Mouse (Mus musculus) spleen, postnatal 14 days (tissue): ENCODE data around the gene Zfyve28.
A peak's percentile ranks its signal among the peaks of the same experiment; 100 is the strongest.

Source experiments
- DNase-seq, 2 experiments: peaks; one replicate each; pipeline ENCODE4 v3.0.0; 2021 to 2022; ENCODE audit warnings: low spot score in 2 of 2

Zfyve28 gene

DNA sequence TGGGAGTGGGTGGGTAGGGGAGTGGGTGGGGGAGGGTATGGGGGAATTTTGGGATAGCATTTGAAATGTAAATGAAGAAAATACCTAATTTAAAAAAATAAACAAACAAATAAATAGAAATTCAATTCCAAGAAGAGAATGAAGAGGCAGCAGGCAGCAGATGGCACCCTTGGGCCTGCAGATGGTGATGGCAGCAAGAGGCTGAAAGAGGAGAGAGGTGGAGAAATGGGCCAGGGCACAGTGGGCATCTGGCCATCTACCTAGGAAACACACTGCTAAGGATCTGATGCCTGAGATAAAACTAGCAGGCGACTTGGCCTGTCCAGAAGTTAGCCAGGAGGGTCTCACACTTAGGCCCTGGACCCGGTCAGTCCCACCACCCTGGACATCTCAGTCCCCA is 83.3 kb downstream of the Zfyve28 start:
- DNase-seq = no peak

DNA sequence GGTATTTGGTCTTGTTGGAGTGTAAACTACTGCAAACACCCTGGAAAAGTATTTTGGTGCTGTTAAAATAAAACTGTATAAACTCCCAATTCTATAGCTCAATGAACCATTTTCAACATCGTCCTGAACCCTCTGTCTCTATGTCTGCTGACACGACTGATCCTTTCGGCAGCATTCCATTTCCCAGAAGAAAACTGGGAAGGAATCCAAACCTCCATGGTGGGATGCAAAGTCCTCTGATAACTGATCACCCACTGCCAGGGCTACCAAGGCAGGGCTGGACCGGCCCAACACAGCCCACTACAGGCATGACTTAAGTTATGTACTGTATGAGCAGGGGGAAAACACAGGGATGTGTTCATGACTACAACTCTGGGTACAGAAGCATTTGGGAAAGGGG is 86.2 kb downstream of the Zfyve28 start:
- DNase-seq = no peak

DNA sequence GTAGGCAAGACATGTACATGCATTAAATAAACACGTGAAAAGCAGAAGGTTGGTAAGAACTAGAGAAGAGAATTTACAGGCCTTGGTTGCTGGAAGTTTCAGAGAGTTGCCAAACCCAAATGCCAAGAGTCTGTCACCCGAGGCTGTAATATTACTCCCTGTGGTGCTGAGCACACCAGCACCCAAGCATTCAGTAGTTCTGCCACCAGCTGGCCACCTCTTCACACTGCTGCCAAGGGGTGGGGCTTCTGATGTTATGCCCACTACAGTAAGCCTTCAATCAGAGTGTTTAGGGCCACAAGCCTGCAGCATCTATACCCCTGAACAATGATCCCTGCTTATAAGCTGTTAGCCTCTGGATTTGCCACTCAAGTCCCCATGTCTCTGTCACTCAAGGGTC is 86.9 kb downstream of the Zfyve28 start:
- no peak for DNase-seq

DNA sequence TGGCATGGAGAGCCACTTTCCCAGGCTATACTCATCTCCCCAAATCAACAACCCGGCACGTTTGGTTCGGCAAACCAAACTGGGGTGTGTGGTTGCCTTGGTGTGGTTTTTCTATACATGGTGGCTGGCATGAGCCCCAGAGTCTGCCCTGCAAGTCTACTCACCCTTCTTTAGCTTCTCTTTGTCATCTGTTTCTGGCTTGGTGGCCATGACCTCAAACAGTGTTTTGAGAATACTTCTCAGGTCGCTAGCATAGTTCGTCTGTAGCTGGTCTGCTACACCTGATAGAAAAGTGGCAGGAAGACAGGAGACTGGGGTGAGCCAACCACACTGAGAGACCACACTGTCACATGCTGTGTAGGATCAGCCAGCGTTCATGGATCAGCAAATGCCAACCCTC is 89.6 kb downstream of the Zfyve28 start:
- no peak for DNase-seq

DNA sequence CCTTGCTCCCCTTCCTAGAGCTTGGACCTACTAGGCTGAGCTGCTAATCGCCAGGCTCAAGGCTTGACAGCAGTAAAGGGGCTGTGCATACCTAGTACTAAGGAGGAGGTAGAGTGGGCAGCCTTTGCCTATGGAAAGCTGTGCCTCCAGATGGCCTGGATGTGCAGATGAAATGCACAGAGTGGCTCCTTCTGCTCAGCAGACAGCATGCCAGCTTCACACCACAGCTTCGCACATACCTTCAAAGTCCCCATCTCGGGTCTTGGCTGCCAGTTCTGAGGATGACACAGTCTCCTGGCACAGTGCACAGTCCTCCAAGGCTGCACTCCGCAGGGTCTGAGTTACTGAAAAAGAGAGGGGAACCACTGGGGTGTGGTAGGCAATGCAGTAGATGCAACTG is 91.0 kb downstream of the Zfyve28 start:
- DNase-seq = no peak

DNA sequence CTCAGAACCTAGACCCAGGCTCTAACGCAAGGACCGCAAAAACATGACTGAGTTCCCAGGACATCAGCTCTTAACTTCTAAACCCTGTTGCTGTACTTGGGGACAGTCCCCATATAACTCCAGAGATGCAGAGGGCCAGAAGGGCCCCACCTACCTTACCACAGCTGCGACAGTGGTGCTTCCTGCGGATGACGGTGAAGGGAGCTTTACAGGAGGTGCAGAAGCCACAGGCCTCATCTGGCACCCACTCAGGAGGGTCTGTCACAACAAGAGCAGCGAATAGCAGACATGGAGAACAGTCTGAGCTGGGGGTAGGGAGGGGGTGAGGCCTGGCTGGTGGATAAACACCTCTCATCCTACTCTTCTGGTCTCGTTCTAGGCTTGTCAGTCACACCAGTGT is 91.8 kb downstream of the Zfyve28 start:
- DNase-seq = peak; percentile 24 to 28

DNA sequence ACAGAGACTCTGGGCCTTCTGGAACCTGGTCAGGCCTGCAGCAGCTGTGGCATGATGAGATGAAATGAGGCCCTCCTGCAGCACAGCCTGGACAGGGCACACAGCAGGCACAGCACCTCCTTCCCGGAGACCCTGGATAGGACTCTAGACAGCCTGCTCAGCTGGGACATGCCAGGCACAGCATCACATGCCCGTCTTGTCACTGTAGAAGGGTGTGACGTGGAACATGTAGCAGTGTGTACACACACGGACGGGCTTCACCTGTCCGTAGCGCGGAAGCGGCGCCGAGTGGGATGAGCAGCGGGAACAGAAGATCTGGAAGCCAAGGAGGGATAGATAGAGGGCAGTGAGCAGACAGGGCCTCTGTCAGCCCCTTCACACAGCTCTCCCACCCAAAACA is 92.5 kb downstream of the Zfyve28 start:
- no peak for DNase-seq

DNA sequence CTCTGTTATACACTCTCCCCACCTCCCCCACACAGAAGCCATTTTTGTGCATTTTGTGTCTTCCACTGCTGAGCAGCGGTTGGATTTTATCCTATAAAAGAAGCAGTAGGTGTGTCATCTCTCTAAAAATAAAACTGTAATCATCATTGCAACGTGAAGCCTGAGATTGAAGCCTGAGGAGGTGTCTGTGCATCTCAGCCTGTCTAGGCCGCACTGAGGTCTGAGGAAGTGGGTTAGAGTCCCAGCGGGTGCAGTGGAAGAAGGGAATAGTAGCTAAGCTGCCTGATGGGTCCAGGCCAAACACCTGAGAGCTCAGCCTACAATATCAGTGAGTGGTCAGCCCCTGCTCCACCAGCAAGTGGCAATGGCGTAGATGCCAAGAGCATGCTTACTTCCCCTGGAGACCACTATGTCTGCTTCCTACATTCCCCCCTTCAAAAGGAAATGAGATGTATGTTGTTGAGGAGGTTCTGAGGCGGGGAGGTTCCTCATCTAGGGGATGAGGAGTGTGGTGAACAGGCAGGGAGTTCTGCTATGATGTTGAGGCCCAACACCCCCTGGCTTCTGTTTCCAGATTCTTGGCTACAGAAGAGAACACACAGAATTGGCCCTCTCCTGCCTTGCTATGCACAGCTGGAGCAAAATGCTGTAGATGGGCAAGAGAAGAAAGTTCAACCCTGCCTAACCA is 93.1 kb downstream of the Zfyve28 start:
- DNase-seq = no peak

DNA sequence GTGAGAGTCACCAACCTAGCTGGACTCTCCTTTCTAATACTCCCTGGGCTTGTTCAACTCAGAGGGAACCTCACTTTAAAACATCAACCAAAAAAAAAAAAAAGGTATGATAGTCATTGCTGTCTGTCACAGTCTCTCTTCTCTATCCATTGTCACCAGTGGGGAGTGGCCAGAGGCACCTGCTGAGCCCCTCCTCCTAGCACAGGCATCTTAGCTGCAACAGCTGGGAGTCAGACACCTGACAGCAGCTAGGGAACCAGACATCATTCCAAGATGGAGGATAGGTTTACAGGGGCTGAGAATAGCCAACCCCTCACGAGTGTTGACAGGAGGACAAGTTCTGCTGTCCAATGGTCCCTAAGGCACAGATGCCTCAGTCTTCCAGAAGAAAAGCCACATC is 93.8 kb downstream of the Zfyve28 start:
- no peak for DNase-seq

DNA sequence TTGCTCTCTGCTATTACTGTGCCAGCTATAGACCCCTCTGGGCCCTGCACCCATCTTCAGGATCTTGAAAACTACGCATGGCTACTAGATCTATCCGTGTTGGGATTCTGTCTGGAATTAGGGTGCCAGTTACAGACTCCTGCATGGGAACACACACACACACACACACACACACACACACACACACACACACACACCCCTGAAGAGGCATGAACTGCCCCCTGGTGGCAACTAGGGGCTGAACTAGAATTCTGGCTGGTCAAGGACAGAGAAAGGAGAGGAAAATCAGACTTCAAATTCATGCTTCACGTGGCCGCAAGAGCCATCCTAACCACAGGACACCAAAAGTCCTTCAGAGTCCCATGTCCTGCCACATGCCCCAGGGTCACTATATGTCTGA is 96.4 kb downstream of the Zfyve28 start:
- DNase-seq = no peak

DNA sequence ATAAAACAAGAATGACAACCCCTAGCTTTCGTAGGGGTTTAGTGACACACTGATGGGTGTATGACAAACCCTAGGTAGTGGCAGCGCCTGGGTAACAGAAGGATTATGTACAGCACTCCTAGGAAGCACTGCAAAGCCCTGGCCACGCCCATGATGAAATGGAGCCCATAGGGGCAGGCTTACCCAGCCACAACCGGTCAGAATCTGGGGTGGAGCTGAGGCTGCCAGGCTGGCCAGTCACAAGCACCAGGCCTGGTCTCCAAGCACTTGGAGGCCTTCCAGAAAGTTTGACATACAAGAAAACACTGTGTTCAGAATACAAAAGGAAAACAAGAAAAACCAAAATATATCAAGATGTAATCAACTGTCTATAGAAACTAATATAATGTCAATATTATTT is 97.2 kb downstream of the Zfyve28 start:
- DNase-seq = no peak

DNA sequence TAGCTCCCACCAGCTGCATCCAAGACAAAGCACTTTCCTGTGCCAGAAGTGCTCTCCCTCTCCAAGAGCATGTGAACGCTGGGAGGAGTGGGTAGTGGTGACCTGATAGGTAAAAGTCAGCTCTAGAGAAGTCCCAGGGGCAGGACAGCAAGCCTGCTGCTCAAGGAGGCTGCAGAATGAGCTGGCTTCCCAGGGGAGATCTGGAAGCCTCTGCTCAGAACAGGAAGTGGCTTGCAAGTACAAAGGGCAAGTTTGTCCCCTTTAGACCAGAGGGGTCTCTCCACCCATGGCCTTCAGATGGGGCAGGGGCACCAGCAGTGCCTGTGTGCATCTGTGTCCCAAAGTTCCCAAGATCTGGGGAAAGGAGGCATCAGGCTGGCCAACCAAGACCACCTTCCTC is 98.7 kb downstream of the Zfyve28 start:
- DNase-seq = no peak

DNA sequence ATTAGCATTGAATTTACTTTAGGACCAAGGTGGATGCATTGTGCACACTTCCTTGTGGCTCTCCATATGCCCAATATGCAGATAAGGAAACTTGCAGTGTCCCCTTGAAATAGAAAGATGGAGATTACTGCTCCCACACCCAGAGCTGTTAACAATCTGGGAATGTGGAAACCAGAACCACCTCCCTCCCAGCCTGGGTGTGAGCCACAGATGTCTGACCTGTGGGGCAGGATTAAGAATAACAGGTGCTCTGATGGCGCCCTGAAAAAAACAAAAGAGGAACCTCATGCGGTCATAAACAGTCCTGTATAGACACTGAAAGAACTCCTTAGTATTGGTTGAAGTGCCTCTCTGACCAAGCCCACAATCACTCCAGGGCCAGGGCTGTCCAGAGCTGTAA is 99.4 kb downstream of the Zfyve28 start:
- no peak for DNase-seq

DNA sequence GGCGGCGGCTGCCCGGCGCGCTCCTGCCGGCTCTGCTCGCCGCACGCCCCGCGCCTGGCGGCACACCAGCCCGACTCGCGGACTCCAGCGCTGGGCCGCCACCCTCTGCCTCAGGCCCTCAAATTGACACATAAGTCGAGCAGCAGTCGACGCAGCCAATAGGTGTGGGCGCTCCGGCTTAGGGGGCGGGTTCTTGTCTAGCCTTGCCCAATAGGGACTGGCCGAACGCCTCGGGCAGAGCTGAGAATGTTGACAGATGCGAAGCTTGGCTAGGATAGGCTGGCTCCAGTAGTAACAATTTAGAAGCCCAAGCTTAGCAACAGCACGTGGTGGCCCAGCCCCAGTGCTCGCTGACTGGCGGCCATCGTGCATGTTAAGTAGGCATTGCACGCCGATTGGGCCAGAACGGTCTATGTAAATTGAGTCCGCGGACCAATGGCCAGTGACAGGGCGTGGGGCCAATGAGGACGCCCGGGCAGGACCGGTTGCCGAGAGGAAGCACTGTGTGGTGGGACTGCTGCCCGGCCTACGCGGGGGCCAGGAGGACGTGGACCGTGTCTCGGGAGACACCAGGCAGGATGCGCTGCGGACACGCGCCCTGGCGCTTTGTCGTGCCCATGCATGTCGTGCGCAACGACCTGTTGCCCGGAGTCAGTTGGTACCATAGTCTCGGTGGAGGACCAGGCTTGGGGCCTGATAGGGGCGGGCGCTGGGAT is 100.5 kb downstream of the Zfyve28 start, which contains the start of gene Mxd4:
TSS of gene Mxd4 (minus strand) at position 120 of the 716 bp plus-strand sequence.
- DNase-seq = peak; percentile 92 to 93

DNA sequence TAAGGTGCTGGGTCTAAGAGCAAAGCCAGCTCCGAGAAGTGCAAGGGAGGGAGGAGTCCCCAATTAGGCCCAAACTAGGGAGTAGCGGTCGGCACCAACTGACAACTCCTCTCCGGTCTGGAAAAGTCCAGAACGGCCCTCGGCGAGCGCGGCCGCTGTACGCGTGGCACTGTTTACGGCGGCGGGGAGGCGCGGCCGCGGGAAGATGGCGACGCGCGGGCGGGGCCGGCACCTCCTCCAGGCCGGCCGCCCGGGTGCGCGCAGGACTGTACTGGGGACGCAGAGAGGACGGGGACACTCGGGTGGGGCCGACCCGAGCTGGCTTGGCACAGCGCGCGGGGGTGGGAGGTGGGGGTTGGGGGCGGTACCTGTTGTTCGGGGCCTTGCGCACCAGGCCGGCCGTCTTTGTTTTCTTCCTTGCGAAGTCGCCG is 101.3 kb downstream of the Zfyve28 start:
- peak; percentile 28 to 45 for DNase-seq

DNA sequence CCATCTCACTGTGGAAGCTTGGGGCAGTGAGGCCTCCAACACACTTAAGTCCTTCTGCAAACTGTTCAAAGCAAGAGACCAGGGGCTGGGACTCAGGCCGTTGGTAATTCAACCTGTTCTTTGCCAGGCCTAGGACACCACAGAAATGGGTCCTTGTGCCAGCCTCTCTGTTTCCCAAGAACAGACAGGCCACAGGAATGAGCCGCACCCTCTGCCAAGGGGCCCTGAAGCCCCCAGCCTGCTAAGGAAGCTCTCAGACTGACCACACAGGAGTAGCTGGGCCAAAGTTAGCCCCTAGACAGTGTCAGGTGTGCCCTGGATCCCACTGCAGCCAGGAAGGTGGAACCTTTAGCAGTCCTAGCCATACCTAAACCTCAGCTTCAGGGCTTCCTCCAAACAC is 101.9 kb downstream of the Zfyve28 start:
- DNase-seq = no peak

DNA sequence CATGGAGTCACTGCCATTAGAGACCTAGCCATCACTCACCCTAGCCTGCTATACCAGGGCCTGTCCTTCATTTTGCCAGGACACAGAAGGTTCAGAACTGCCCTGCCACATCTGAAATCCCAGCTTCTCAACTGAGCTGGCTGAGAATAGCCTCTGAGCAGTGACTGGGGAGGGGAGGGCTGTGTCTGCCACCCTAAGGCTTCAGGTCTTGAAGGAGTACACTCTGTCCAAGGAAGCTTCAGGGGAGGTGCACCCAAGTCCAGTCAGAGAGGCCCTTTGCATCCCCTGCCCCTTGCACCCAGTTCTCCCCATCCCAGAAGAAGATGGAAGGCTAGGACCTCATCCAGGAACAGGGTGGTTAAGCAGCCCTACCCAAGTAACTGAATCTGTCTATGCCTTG is 102.5 kb downstream of the Zfyve28 start:
- no peak for DNase-seq

DNA sequence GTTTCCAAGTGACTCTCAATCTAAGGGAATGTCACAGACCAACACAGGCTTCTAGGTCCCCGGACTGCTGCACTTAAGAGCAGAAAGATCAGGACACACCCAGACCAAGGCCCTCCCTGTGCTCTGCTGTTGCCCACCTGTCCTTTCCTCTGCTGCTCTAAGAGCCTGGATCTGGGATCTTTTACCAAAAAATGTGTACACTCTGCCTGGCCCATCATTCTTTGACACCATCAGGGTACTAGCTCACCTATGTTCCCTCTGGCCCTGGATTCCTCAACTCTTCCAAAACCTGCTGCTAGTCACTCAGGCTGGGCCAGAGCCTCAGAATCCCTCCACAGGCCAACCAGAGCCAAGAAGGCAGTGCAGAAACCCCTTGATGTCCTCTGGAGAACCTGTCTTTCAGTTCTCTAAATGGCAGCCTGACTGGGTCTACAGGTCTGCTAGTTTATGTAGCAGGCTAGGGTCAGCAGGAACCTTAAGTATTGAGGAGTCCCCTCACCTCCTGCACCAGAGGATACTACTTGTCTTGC is 103.1 kb downstream of the Zfyve28 start:
- peak in 1 of 2 experiments; percentile 0 for DNase-seq

DNA sequence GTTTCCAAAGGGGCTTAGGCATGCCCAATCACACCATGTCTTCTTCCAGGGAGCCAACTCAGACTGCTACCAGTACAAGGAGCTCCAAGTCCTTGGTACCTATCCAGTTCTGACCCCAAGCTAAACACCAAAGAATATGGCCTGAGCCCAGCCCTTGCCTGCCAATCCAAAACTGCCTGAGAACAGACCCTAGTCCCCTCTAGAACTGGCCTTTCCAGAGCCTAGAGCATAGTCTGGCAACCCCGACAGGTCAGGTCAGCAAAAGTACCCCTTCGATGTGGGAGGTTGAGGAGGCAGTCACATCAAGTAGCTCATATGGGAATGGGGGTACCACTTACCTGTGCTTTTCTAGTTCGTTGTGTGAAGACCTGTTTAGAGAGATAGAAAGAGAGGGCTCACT is 104.3 kb downstream of the Zfyve28 start:
- peak in 1 of 2 experiments; percentile 0 for DNase-seq

DNA sequence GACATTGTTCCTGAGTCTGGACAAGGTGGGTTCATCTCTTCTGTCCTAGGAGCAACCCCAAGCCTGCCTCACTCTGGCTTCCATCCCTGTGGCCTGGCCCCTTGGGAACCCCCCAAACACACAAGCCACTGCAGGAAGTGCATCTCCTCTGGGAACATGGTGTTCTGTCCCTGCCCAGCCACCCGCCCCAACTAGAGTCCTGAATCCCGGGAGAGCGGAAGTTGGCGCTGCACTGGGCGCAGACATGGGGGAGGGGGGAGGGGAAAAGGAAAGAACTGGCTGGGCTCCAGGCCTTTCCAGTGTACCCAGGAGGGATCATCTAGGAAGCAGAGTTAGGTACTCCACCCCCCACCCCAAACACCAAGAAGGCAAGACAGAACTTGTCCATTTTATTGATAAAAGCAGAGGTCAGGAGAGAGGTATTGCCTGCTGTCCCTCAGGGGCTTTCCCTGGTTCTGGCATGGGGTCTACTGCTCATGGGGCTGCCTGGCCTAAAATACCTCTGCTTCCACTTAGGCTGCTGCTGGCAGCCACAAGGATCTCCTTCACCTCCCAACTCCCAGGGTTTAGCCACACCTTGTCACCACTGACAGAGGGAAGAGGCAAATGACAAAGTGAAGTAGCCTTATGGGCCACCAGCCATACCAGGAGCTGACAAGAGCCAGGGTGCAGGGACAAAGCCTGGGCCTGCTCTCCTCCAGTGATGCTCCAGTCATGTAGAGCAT is 104.9 kb downstream of the Zfyve28 start:
- DNase-seq = peak in 1 of 2 experiments; percentile 1

DNA sequence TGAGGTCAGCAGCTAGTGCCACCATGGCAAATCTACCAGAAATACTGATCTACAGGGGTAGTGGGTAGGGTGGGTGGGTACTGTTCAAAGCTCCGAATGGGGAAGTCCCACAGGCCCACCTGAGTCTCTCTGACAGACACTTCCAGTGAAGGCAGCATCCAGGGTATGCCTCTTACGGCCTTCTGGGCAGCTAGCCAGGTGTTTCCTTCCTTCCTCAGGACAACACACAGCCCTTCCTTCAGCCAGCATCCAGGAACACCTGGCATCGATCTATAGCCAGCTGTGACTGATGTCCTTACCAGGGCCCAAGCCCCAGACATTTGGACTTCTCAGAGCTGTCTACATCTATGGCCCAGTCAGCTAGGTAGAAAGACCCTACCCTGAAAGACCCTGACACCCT is 105.8 kb downstream of the Zfyve28 start:
- DNase-seq = no peak

DNA sequence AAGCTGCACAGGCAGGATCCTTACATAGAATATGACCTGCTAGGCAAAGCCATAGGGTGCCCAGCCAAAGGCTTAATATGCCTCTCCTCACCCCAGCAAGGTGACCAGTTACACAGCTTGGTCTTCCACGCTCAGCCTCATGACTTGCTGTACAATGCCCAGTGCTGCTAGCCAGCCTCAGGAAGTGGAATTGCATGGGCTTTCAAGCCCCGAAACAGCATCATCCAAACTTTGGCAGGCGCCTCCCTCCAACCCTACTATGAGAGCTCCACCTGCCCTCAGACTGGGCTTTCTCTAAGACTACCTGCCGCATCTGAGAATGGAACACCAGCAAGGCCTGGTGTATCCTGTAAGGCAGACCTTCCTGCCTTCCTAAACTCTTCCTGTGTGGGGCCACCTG is 110.4 kb downstream of the Zfyve28 start:
- no peak for DNase-seq

DNA sequence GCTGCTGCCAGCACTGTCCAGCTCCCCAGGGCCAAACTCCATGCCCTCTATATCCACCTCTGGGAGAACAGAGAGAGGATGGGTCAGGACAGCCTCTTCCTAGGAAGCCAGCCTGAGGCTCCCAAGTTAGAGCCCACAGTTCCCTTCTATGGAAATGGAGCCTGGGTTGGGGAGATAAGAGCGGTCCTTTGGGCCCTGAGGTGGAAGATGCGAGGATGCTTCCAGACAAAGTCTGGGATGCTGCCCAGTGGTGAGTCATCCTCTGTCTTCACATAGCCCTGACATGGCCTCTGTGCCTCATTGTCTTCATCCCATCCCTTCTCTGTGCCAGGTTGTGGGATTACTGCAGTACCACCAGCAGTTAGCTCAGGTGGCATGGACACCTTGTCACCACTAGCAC is 111.2 kb downstream of the Zfyve28 start:
- no peak for DNase-seq
